Mouse (Mus musculus) embryonic fibroblast, embryonic 13.5 days (primary cell): ENCODE data around the gene Chchd1.

Experiments
- CTCF ChIP-seq: IDR thresholded peaks from 2 replicates; pipeline ENCODE4 v1.5.1; 2011; ENCODE audit warnings: mild to moderate bottlenecking, control low read depth, low read length, moderate library complexity, borderline replicate concordance; ENCODE audit not compliant: insufficient read depth
- POLR2A ChIP-seq: IDR thresholded peaks from 2 replicates; pipeline ENCODE4 v1.6.1; 2011; ENCODE audit warnings: low read depth, mild to moderate bottlenecking, control low read depth, low read length, moderate library complexity

- TF ChIP-seq POLR2A, result no peak
- TF ChIP-seq CTCF, result no peak
Measured at GRCm38 (mm10) chr14:20721371-20721770, 18.6 kb downstream of the Chchd1 start.
